Mouse (Mus musculus): ENCODE measurements around the gene Pds5a. TPM values are rescaled to one million over a fixed set of nuclear protein-coding genes. Genes with fewer than 3 reads are reported as not detected.

Pds5a gene
- polyA plus RNA-seq, 1 experiment from 2014 or later, result 102 TPM

DNA sequence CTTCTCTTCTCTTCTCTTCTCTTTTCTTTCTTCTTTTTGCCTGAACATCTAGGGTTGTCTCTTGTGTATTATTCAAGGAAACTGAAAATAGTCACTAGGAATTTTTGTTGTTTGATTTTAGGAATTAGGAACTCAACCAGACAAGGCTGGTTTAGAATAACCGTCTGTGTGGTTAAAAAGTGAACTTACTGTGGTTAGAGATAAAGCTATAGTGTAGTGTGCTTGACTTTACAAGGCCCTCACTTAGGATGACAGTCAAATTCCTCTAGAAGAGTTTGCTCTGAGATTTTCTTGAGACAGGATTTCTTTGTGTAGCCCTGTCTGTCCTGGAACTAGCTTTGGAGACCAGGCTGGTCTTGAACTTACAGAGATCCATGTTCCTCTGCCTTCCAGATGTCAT is 107.9 kb downstream of the Pds5a start:
- Histone ChIP-seq H3K27me3 (ENCODE audit: low read depth, poor library complexity, severe bottlenecking) (no peaks in the 10 kb centered on the region), H3K27ac (no peak overlapping the region), H3K4me3 (no peak overlapping the region), H3K9me3 (replicated peaks) (no peaks in the 10 kb centered on the region), H3K36me3 (peaks cover 89% of the 10 kb centered on the region), H3K4me1 (no peaks in the 10 kb centered on the region)
- no peak for DNase-seq (ENCODE audit: low spot score)
- 94% methylated on average over 1 of the region's 1 CpGs for WGBS

GRCm38 (mm10) chr5:65586291-65586690 is 111.8 kb downstream of the Pds5a start:
- Histone ChIP-seq H3K4me3 (no peak overlapping the region), H3K36me3 (peaks cover 83% of the 10 kb centered on the region), H3K27me3 (ENCODE audit: low read depth, poor library complexity, severe bottlenecking) (no peaks in the 10 kb centered on the region), H3K4me1 (no peaks in the 10 kb centered on the region), H3K27ac (no peak overlapping the region), H3K9me3 (replicated peaks) (no peaks in the 10 kb centered on the region)
- DNase-seq (ENCODE audit: low spot score), result no peak
- 93% methylated on average over 5 of the region's 5 CpGs for WGBS

GRCm38 (mm10) chr5:65578545-65578944 is 119.5 kb downstream of the Pds5a start:
- DNase-seq (ENCODE audit: low spot score), result no peak
- 78% methylated on average over 3 of the region's 3 CpGs for WGBS
- no peaks in the 10 kb centered on the region for H3K9me3 ChIP-seq (replicated peaks)
- no peaks in the 10 kb centered on the region for H3K27me3 ChIP-seq (ENCODE audit: low read depth, poor library complexity, severe bottlenecking)
- H3K4me1 ChIP-seq, result no peaks in the 10 kb centered on the region
- no peak overlapping the region for H3K4me3 ChIP-seq
- peaks cover 71% of the 10 kb centered on the region for H3K36me3 ChIP-seq
- no peak overlapping the region for H3K27ac ChIP-seq

GRCm38 (mm10) chr5:65575896-65576295 is 122.2 kb downstream of the Pds5a start:
- Histone ChIP-seq H3K36me3 (peaks cover 70% of the 10 kb centered on the region), H3K4me3 (no peak overlapping the region), H3K9me3 (replicated peaks) (no peaks in the 10 kb centered on the region), H3K27me3 (ENCODE audit: low read depth, poor library complexity, severe bottlenecking) (no peaks in the 10 kb centered on the region), H3K27ac (no peak overlapping the region), H3K4me1 (no peaks in the 10 kb centered on the region)
- WGBS, result 92% methylated on average over 2 of the region's 2 CpGs
- no peak for DNase-seq (ENCODE audit: low spot score)

GRCm38 (mm10) chr5:65574876-65575275 is 123.2 kb downstream of the Pds5a start:
- 88% methylated on average over 2 of the region's 2 CpGs for WGBS
- no peaks in the 10 kb centered on the region for H3K4me1 ChIP-seq
- H3K9me3 ChIP-seq (replicated peaks), result no peaks in the 10 kb centered on the region
- no peaks in the 10 kb centered on the region for H3K27me3 ChIP-seq (ENCODE audit: low read depth, poor library complexity, severe bottlenecking)
- peaks cover 67% of the 10 kb centered on the region for H3K36me3 ChIP-seq
- H3K4me3 ChIP-seq, result no peak overlapping the region
- H3K27ac ChIP-seq, result no peak overlapping the region
- DNase-seq (ENCODE audit: low spot score), result no peak

DNA sequence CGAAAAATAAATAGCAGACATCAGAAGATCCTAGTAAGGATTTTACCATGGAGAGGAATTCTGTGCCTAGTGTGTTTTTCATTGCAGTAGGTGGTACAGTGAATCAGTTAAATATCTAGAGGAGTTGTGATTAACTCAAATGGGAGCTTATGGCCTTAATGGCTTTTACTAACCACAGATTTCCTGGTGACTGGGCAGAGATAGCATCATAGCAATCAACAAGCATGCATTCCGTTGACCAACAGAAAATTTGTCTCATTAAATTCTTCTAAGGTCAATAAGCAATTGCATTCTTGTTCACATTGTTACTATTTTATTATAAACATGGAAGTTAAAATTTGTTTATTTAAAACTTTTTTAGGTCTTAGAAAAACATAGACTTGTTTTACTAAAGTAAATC is 132.6 kb downstream of the Pds5a start:
- no peak for DNase-seq (ENCODE audit: low spot score)
- Histone ChIP-seq H3K4me1 (peaks cover 8% of the 10 kb centered on the region), H3K27me3 (ENCODE audit: low read depth, poor library complexity, severe bottlenecking) (no peaks in the 10 kb centered on the region), H3K9me3 (replicated peaks) (no peaks in the 10 kb centered on the region), H3K4me3 (no peak overlapping the region), H3K36me3 (peaks cover 42% of the 10 kb centered on the region), H3K27ac (no peak overlapping the region)
- WGBS, result 90% methylated on average over 2 of the region's 2 CpGs

DNA sequence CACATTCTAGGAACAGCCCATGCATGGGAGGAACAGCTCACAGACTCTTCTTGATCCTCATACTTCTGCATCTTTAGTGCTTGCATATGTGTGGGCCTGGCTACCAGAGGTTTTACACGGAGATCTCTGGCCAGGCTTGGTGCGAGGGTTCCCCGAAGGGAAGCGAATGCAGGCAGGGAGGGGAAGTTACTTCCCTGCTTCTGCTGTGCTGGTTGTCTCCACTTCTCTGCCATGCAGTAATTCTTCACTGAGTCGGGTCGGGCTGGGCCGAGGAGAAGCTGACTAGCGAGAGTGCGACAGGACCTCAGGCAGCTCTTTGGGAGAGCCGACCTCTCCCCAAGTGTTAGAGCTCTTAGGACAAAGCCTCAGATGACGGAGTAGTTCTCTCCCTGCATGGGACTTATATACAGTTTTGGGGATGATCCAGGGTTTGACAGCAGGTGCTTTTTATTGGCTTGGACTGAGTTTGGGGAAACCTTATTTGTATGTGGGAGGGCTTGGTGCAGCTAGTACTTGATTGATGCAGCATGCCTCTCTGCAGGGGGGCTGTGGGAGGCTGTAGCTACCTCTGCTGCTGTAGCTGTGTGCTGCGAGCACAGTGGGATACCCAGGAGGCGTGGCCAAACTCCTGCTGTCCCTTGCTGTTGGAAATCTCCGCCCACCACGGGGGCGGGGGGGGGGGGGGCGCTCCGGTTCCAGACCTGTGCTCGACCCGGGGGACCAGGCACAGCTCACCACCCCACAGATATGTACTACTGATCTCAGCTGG is 136.8 kb downstream of the Pds5a start:
- Histone ChIP-seq H3K4me3 (no peak overlapping the region), H3K9me3 (replicated peaks) (no peaks in the 10 kb centered on the region), H3K4me1 (peaks cover 8% of the 10 kb centered on the region), H3K27me3 (ENCODE audit: low read depth, poor library complexity, severe bottlenecking) (no peaks in the 10 kb centered on the region), H3K27ac (no peak overlapping the region), H3K36me3 (peaks cover 19% of the 10 kb centered on the region)
- no peak for DNase-seq (ENCODE audit: low spot score)
- 34% methylated on average over 20 of the region's 20 CpGs for WGBS

DNA sequence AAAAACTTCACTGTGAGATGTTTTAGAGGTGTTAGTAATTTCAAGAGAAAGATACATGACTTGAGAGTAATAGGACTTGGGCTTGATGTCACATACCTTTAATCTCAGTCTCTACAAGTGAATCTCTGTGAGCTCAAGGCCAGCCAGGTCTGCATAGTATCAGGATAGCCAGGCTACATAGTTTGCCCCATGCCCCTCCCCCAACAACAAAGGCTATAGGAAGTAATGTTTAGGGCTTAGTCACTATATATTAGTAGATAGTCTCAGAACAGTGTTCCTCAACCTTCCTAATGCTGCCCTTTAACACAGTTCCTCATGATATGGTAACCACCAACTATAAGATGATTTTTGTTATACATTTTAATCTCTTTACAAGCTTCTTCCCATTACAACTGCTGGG is 141.0 kb downstream of the Pds5a start:
- Histone ChIP-seq H3K36me3 (peaks cover 50% of the 10 kb centered on the region), H3K27ac (no peak overlapping the region), H3K4me1 (peaks cover 8% of the 10 kb centered on the region), H3K9me3 (replicated peaks) (no peaks in the 10 kb centered on the region), H3K27me3 (ENCODE audit: low read depth, poor library complexity, severe bottlenecking) (no peaks in the 10 kb centered on the region), H3K4me3 (no peak overlapping the region)
- DNase-seq (ENCODE audit: low spot score), result no peak

Other genes starting within 250 kb of the Pds5a start
- gene Gm43552, start 205.4 kb downstream of the Pds5a start, polyA plus RNA-seq (2016; fragmentation: Nextera tagmentation; extraction: Ambion mirVana), result not detected in 2 replicates
- 44.1 and 67.0 TPM in 2 replicates for gene Smim14, start 161.1 kb downstream of the Pds5a start, polyA plus RNA-seq (2016; fragmentation: Nextera tagmentation; extraction: Ambion mirVana)
- gene Ube2k, start 161.0 kb downstream of the Pds5a start, polyA plus RNA-seq (2016; fragmentation: Nextera tagmentation; extraction: Ambion mirVana), result 218 and 228 TPM in 2 replicates
- gene N4bp2, start 65.2 kb upstream of the Pds5a start, polyA plus RNA-seq (2016; fragmentation: Nextera tagmentation; extraction: Ambion mirVana), result 33.3 and 39.8 TPM in 2 replicates
- 0.16 and 0.19 TPM in 2 replicates for gene Rhoh, start 162.9 kb upstream of the Pds5a start, polyA plus RNA-seq (2016; fragmentation: Nextera tagmentation; extraction: Ambion mirVana)
- 0.23 TPM in 1 of 2 replicates, not detected in the other for gene Chrna9, start 236.6 kb upstream of the Pds5a start, polyA plus RNA-seq (2016; fragmentation: Nextera tagmentation; extraction: Ambion mirVana)